Mouse (Mus musculus): Measurements from ENCODE around the gene Slc9a3r2.
"Not testable (repeated sequence)": the region's sequence is repeated elsewhere in the genome, so short reads cannot be mapped to it uniquely, and the experiment has no call there.

Gene Slc9a3r2

DNA sequence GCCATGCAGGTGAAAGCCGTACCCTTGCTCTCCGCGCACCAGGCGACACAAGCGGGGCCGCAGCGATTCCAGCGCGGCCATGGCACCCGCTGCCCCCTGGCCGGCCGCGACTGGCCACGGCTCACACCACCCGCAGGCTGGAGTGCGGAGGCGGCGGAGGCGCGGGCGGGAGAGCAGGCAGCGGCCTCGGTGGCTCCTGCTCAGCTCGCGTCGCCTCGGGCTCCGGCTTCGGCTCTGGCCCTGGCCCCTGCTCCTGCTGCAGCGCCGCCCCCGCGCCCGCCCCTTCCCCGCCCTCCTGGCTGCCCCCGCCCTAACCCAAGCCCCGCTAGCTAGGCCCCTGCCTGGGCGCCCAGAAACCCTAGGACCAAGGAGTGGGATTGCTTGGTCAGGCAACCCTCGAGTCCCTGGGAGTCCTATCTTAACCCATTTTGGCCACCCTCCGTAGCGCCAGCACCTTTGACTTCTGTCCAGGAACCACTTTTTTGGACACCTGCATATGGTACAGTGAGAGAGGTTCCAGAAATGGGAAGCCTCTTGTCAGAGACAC lies at the start of gene Slc9a3r2:
Gene Slc9a3r2 (minus strand): TSS at position 258 of the 547 bp plus-strand sequence.
- in situ Hi-C loops (cut with MboI, MseI), result loop anchor here in 1 of 2 experiments (5.0 kb wide), 1 partner anchor 153 kb away; no protein-coding TSS in a partner anchor

GRCm38 (mm10) chr17:24699473-24699872 lies 49.3 kb upstream of the Slc9a3r2 start:
- in situ Hi-C loops (cut with MboI, MseI), result no loop called here

DNA sequence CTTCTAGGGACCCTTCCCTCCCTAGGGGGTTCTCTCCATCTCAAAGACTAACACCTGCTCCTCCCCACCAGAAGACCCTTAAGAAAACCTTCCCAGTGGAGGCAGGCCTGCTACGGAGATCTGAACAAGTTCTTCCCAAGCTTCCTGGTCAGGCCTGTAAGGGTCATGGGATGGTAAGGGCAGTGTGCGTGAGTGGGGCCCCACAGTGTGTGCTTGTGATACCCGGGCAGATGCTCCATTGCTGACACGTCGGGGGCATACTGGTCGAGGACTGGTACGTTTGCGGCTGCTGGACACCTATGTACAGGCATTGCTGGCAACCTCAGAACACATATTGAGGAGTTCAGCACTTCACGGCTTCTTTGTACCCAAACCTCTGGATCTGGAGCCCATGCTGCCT lies 48.6 kb upstream of the Slc9a3r2 start:
- in situ Hi-C loops (cut with MboI, MseI), result no loop called here

DNA sequence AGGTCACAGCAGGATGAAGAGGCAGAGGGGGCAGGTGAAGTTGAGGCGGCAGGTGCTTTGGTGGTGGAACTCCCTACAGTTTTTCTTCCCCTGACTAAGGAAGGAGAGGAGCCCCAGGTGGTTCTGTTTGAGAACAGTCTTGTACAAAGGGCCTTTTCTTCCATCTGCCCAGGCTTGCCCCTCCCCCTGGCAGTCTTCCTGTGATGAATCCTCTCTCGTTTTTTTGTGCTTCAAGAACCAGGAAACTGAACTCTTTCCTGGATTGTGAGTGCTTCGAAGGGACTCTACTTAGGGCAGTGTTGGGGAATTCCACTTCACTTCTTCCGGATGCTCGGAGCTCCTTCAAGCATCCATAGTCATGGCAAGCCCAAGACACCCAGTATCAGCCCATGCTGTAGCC lies 47.9 kb upstream of the Slc9a3r2 start:
- in situ Hi-C loops (cut with MboI, MseI), result no loop called here

DNA sequence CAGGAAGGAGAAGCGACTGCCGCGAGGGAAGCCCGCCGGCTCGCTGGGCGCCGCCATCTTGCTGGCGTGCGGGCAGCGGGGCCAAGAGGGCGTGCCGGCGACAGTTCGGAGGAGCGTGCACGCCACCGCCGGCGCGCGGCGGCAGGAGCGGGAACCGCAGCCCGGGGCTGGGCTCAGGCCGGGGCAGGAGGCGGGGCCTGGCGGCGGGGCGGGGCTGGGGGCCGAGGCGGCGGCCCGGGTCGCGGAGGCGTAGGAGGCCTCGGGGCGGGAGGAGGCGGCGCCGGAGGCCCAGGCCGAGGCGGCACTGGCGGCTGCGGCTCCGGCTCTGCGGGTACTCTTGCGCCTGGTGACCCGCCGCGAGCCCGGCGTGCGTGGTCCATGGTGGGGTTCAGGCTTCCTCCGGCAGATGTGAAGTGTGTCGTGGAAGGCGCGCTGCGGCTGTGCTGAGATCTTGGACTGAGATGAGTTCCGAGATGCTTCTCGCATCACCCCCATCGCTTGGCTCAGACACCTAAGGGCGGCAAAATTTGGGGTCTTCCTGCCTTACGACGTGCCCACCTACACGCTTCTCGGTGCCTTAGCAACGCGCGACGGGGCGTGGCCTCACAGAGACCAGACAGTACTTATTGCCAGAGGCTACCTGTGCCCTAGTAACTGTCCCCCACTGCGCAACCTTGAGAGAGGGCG lies 46.0 kb upstream of the Slc9a3r2 start, which contains the start of the genes Gfer and Noxo1:
Gene Gfer (minus strand): TSS at position 146 of the 687 bp plus-strand sequence.
Gene Noxo1 (plus strand): TSS at position 224 of the 687 bp plus-strand sequence.
- in situ Hi-C loops (cut with MboI, MseI), result no loop called here

GRCm38 (mm10) chr17:24695326-24696010 lies 45.3 kb upstream of the Slc9a3r2 start:
- in situ Hi-C loops (cut with MboI, MseI), result no loop called here

- in situ Hi-C loops (cut with MboI, MseI), result no loop called here
Observed at GRCm38 (mm10) chr17:24692385-24692784, 42.3 kb upstream of the Slc9a3r2 start.

DNA sequence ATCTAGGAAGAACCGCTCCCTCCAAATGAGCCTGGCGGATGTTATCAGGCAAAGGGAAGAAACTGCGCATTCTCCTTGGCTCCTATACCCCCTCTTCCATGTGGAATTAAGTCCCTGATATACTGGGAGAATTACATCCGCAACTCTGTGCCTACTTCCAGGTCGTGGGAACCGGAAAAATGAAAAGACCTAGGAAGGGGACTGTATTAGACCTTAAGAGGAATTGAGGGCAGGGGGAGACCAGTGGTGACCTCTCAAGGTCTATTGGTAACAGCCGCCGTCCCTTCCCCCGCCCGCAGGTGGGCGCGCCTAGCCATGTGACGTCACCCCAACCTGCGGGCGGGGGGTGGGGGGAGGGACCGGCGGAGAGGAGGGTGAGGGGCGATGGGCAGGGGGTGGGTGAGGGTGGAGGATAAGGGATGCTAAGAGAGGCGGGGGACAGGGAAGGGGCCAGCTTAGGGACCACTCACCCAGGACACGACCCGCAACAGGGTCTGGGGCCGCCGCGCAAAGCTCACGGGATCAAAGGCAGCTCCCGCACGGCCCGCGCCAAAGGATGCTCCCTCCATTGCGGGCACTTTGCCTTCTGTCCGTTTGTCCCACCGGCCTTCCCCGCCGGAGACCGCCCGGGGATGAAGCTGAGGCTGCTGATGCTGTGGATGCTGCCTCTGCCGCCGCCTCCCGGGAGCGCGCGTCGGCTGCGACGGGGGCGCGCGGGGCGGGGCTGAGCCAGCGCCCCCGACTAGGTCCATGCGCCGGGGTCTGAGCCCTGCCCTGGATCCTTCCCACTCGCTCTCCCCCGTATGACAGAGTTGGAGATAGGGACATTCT lies 39.3 kb upstream of the Slc9a3r2 start, which contains the start of gene Syngr3:
Gene Syngr3 (minus strand): TSS at position 705 of the 831 bp plus-strand sequence.
- in situ Hi-C loops (cut with MboI, MseI), result no loop called here

- in situ Hi-C loops (cut with MboI, MseI), result no loop called here
Observed at GRCm38 (mm10) chr17:24687599-24687998, 37.5 kb upstream of the Slc9a3r2 start.

DNA sequence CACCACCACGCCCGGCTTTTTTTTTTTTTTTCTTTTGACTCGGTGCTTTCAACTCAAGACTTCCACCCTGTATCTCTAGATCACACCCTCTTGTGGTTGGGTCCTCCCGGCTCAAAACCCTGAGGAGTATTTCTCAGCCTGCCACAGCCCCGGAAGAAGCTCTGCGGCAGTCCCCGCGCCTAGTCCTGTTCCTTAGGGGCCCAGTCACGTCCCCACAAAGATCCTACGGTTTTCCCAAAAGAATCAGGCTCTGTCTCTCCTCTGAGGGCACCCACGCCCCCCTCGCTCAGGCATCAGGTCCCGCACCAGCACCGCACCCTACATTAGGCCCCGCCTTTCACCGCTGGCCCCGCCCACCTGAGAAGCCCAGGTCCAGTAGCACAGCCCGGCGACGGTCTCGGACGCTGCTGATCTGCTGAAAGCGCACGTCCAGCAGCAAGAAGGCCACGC lies 37.0 kb upstream of the Slc9a3r2 start:
- in situ Hi-C loops (cut with MboI, MseI), result no loop called here

GRCm38 (mm10) chr17:24686514-24686913 lies 36.4 kb upstream of the Slc9a3r2 start:
- in situ Hi-C loops (cut with MboI, MseI), result no loop called here

DNA sequence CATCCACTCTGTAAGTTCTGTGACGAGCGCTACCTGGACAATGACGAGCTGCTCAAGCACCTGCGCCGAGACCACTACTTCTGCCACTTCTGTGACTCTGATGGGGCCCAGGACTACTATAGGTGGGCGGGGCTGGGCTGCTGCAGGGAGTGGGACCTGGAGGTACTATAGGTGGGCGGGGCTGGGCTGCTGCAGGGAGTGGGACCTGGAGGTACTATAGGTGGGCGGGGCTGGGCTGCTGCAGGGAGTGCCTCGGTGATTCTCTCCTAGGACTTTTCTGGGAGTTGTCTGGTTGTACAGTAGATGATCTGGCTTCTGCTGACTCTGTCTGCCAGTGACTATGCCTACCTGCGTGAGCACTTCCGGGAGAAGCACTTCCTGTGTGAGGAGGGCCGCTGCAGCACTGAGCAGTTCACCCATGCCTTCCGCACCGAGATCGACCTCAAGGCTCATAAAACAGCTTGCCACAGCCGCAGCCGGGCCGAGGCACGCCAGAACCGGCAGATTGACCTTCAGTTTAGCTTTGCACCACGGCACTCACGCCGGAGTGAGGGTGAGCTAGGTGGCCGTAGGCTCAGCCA lies 27.5 kb upstream of the Slc9a3r2 start:
- in situ Hi-C loops (cut with MboI, MseI), result no loop called here

- in situ Hi-C loops (cut with MboI, MseI), result no loop called here
Observed at GRCm38 (mm10) chr17:24676877-24677276, 26.8 kb upstream of the Slc9a3r2 start.

DNA sequence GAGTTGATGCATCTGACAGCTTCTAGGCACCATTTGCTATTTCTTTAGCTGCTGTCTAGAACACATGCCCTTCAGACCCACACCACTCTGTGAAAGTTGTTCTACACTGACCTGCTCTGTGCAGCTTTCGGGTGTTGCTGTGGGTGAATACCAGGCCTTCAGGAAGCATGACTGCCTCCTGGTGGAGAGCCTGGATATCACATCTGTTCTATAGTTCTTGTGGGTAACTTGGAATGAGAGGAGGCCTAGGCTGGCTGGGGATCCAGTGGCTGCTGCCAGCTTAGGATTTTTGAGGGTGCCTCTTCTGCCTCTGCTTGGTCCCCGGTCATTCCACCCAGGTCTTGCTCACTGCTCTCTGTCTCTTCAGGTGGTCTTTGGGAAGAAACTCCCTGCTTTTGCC lies 26.1 kb upstream of the Slc9a3r2 start:
- in situ Hi-C loops (cut with MboI, MseI), result no loop called here

DNA sequence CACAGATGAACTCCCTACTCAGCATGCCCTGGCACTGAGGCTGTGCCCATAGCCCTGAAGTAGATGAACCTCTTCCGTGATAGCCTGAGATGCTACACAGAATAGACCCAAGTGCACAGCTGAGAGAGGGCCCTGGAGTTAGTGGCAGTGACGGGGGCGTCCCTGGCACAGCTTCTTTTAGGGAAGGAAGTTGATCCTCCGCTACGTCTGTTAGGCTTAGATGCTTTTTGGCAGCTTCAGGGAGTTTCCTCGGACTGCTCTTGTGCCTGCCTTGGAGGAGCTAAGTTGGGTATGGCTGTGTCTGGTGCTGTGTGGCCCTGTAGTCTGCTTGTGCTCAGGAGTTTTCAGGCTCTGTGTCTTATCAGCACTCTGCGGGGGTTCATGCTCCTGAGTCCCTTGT lies 24.1 kb upstream of the Slc9a3r2 start:
- in situ Hi-C loops (cut with MboI, MseI), result no loop called here

DNA sequence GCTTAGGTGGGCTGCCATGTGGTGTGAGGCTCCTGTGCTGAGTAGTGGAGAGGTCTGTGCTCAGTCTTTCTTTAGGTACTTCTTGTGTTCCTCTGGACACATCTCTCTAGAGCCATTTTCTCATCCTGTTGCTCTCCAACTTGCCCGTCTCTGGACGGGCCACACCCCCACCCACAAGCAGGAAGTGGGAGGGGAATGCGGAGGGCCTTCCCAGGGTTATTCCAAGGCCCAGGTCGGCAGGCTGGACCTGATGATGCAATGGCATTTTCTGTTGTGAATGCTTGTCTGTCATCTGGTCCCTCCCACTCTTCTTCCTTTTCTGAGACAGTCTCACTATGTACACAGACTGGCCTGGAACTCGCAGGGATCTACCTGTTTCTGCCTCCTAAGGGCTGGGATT lies 22.0 kb upstream of the Slc9a3r2 start:
- in situ Hi-C loops (cut with MboI, MseI), result no loop called here

DNA sequence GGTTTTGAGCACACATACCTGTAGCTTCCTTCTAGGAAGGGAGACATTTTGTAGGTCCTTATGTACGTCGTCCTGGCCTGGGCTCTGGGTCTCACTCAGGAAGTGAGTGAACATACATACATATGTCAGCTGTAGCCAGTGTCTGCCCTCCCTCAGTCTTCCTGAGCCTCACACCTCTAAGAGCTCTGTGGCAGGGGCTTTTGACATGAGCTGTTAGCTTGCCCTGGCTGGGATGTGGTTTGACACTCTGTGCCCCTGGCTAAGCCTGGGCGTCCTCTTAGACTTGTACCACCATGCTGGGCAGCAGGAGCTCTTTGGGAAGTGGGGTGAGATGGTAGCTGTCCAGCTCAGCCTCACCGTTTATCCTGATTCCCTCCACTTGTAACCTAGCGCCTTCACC lies 21.2 kb upstream of the Slc9a3r2 start:
- in situ Hi-C loops (cut with MboI, MseI), result no loop called here

DNA sequence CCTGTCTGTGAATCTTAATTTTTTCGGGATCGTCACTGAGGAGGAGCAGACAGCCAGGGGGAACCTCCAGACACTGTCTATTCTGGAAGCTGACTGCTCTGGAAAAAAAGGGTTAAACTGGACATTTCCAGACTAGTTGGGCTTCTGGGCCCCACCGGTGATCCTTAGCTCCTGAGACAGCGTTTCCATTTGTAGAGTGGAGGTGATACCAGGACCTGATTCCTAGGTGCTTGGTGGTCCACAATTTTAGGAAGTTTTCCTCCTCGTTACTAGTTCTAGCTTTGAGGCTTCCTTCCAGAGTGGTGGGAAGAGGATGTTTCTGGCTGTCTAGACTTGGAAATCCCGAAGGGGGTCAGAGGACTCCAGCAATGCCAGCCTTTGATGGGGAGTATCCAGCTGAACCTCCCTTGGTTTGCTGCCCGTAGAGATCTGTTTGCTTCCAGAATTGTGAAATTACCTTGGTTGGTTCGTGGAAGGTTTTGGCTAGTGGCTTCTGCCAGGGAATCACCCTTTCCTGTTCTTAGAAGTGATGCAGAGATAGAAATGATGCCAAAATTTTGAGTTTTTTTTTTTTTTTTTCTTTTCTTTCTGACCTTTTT lies 20.2 kb upstream of the Slc9a3r2 start:
- in situ Hi-C loops (cut with MboI, MseI), result no loop called here

GRCm38 (mm10) chr17:24669545-24670245 lies 19.6 kb upstream of the Slc9a3r2 start, which contains the start of gene Zfp598:
Gene Zfp598, plus strand, starts transcription at chr17:24669687.
- in situ Hi-C loops (cut with MboI, MseI), result no loop called here

GRCm38 (mm10) chr17:24669214-24669544 lies 19.1 kb upstream of the Slc9a3r2 start:
- in situ Hi-C loops (cut with MboI, MseI), result not testable (repeated sequence)
